Mouse (Mus musculus) frontal cortex, adult 2 months (tissue): ENCODE data around the gene Gm10073. TPM values are rescaled to one million over a fixed set of nuclear protein-coding genes. Genes with fewer than 3 reads are reported as not detected.
"Not testable (repeated sequence)": the region's sequence is repeated elsewhere in the genome, so short reads cannot be mapped to it uniquely, and the experiment has no call there.

Source experiments
- DNase-seq, 2 experiments: peaks; one replicate each; pipeline ENCODE4 v3.0.0; 2022; ENCODE audit warnings: low spot score in 1 of 2; ENCODE audit errors: extremely low spot score in 1 of 2
- polyA plus RNA-seq: library from polyadenylated mRNA; depleted of rRNA; stranded (reverse); fragments of >200 nt; gene quantifications from 2 replicates; pipeline ENCODE4 v1.2.3, GENCODE M21; 2012

Gene Gm10073
- polyA plus RNA-seq, 1 experiment = 60.7 TPM

- DNase-seq = no peak
Measured at GRCm38 (mm10) chr8:106599265-106599979, 26.2 kb upstream of the Gm10073 start.

- DNase-seq = no peak
Measured at GRCm38 (mm10) chr8:106597067-106597466, 23.8 kb upstream of the Gm10073 start.

GRCm38 (mm10) chr8:106595623-106596022 is 22.4 kb upstream of the Gm10073 start:
- not testable (repeated sequence) for DNase-seq

GRCm38 (mm10) chr8:106592458-106592857 is 19.2 kb upstream of the Gm10073 start:
- DNase-seq = no peak

GRCm38 (mm10) chr8:106588443-106589431 is 15.5 kb upstream of the Gm10073 start:
- no peak for DNase-seq

GRCm38 (mm10) chr8:106586896-106587295 is 13.6 kb upstream of the Gm10073 start:
- no peak for DNase-seq

- no peak for DNase-seq
Measured at GRCm38 (mm10) chr8:106585671-106586037, 12.4 kb upstream of the Gm10073 start.

GRCm38 (mm10) chr8:106584942-106585670 is 11.8 kb upstream of the Gm10073 start:
- no peak for DNase-seq

GRCm38 (mm10) chr8:106581344-106582088 is 8.3 kb upstream of the Gm10073 start:
- DNase-seq = no peak

- no peak for DNase-seq
Measured at GRCm38 (mm10) chr8:106579510-106579909, 6.2 kb upstream of the Gm10073 start.

- no peak for DNase-seq
Measured at GRCm38 (mm10) chr8:106576849-106577555, 3.7 kb upstream of the Gm10073 start.

GRCm38 (mm10) chr8:106574283-106574682 is 1.0 kb upstream of the Gm10073 start:
- DNase-seq = no peak

- DNase-seq = not testable (repeated sequence)
Measured at GRCm38 (mm10) chr8:106572175-106572574, 1.1 kb downstream of the Gm10073 start.

GRCm38 (mm10) chr8:106571551-106572172 is 1.6 kb downstream of the Gm10073 start:
- no peak for DNase-seq

GRCm38 (mm10) chr8:106570386-106570785 is 2.9 kb downstream of the Gm10073 start:
- DNase-seq = no peak

- DNase-seq = no peak
Measured at GRCm38 (mm10) chr8:106569006-106569405, 4.3 kb downstream of the Gm10073 start.

- no peak for DNase-seq
Measured at GRCm38 (mm10) chr8:106563691-106564182, 9.5 kb downstream of the Gm10073 start.

- DNase-seq = peak in 1 of 2 experiments; percentile 23
Measured at GRCm38 (mm10) chr8:106561097-106561865, 12.0 kb downstream of the Gm10073 start.
